Comparison of ENCODE assay signal across 23 mouse cellular contexts in the genomic region with DNA sequence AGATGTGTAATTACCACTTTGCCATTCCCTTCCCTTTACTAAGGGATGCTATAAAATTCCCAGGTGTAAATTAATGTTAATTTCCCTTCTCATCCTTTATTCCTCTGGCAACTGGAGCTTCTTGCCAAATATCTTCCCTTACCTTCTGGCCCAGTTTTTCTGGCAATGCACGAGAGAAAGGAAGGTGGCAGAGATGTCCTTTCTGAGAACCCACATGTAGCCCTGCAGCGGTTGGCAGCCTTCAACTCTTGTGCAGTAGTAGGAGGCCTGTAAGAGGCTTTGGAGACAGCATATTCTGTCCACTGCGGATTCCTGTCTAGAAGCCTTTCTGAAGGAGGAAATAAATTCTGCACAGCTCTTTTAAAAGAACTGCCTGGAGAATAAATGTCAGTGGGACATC. TPM values are rescaled to one million over a fixed set of nuclear protein-coding genes. Genes with fewer than 3 reads are reported as not detected.
A peak's percentile ranks its signal among the peaks of the same experiment; 100 is the strongest.
DNase-seq lines count a peak whose midpoint lies in the region.
"Had no signal": no experiment of that assay in that cellular context is flagged by ENCODE, and none has a peak within 500 bp of the region (broad histone marks: within the 10 kb centered on the region; RNA-seq: fewer than 3 reads in every experiment).

No protein-coding gene starts in this region.

- intact Hi-C loops in heart, postnatal 10 days (cut with DNase I) = no loop called here

- DNase-seq in fat pad, adult 2 months (ENCODE audit: extremely low read depth, low read depth, low spot score) = peak; percentile 68
- DNase-seq in gonadal fat pad, adult 2 months (ENCODE audit: low read depth) = peak; percentile 79
- no peak for DNase-seq in heart, adult 18-20 months
- DNase-seq in heart, postnatal 10 days = no peak
- DNase-seq: adrenal gland, adult 2 months; adrenal gland, adult 8-10 months; adrenal gland, postnatal 10 days; adrenal gland, postnatal 14 days; adrenal gland, postnatal 25 days; adrenal gland, postnatal 36 days; B cell, adult 2 months; cerebellum, adult 11 months; cerebellum, adult 11-12 months; cerebellum, adult 18-20 months had no signal

RNA-seq across cellular contexts. Expression of a gene that starts 20.0 kb away (rescaled TPM):
- polyA plus RNA-seq in gonadal fat pad, adult 2 months (2012; rRNA removed) = not detected in 2 replicates
- total RNA-seq in heart, adult 18-20 months (2021) = not detected
- not detected for total RNA-seq in heart, postnatal 10 days (2021)
- total RNA-seq: adrenal gland, adult 18-20 months; adrenal gland, adult 2 months; adrenal gland, adult 8-10 months; adrenal gland, postnatal 10 days; adrenal gland, postnatal 14 days; adrenal gland, postnatal 25 days; adrenal gland, postnatal 36 days; adrenal gland, postnatal 4 days; CH12.LX; MEL had no signal
- polyA plus RNA-seq: activated CD4-positive, CD25-positive, alpha-beta regulatory T cell, adult 4 months; adrenal gland, adult 2 months; C2C12; CD4-positive, CD25-positive, alpha-beta regulatory T cell, adult 4 months; G1E; Patski had no signal

RNA-seq across cellular contexts. Expression of a gene that starts 52.3 kb away (rescaled TPM):
- polyA plus RNA-seq in gonadal fat pad, adult 2 months (2012; rRNA removed) = 22.7 and 25.5 TPM in 2 replicates
- 10 to 100 TPM; 16.0 to 17.5 TPM for total RNA-seq in heart, adult 18-20 months (2021)
- total RNA-seq in heart, postnatal 10 days (2021) = 10 to 100 TPM; 32.5 to 35.8 TPM

RNA-seq across cellular contexts. Expression of a gene that starts 52.7 kb away (rescaled TPM):
- 14.5 and 18.5 TPM in 2 replicates for polyA plus RNA-seq in gonadal fat pad, adult 2 months (2012; rRNA removed)
- 1 to 10 TPM; 4.8 to 9.7 TPM for total RNA-seq in heart, adult 18-20 months (2021)
- 10 to 100 TPM; 10.7 to 11.7 TPM for total RNA-seq in heart, postnatal 10 days (2021)

Comparison
In these comparisons a context has a peak if more than half of its experiments do, and no peak if none do; other contexts are left out.
1. DNase-seq: peak in fat pad, adult 2 months (single experiment) and gonadal fat pad, adult 2 months (single experiment); none in heart, adult 18-20 months (0 of 2) and heart, postnatal 10 days (0 of 2).